Mouse (Mus musculus): Measurements from ENCODE around the gene Fcer1g.

The Fcer1g gene

GRCm38 (mm10) chr1:171234126-171234525, at the start of gene Fcer1g:
Fcer1g (minus strand) TSS chr1:171234365.
- no peak for DNase-seq (ENCODE audit: low spot score in 2 of 2)

DNA sequence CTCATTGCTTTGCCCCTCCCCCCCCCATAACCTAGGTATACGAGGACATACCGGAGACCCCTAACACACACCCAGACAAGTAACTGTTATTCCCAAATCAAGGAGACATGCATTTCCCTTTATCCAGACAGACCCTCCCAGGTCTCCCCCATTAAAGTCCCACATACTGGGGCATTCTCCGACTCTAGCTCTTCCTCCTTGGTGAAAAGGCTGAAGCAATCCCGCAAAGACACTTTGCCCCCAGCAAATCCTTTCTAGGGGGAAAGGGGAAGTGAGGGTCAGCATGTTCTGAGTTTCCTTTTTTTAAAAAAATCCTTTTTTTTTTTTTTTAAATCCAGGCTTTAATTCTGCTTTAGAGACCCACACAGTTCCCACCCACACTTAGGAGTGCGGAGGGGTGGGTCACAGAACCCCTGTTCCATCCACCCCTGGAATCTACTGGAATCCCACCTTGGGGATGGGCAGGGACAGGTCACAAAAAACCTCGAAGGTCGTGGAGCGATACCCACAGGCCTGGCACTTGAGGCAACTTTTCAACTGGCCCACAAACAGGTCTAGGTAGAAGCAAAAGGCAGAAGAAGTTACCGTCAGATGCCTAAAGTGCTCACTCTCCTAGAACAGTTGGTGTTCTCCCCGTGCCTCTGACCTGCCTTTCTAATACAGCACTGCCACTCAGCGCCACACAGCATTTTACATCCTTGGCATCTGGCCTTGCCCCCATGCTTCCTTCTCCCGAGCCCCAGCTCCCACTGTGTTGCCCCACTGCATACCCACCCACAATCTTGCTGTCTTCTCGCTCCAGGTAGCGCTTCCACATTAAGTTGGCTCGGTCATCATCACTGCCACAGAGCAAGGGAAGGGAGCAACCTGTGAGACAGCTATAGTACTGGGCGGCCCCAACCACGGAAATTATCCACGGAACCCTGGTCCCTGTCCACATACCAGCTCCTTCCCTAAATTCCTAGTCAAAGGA, 49.3 kb upstream of the Fcer1g start:
- DNase-seq (ENCODE audit: low spot score in 2 of 2) = no peak

GRCm38 (mm10) chr1:171282086-171282805, 48.1 kb upstream of the Fcer1g start:
- no peak for DNase-seq (ENCODE audit: low spot score in 2 of 2)

DNA sequence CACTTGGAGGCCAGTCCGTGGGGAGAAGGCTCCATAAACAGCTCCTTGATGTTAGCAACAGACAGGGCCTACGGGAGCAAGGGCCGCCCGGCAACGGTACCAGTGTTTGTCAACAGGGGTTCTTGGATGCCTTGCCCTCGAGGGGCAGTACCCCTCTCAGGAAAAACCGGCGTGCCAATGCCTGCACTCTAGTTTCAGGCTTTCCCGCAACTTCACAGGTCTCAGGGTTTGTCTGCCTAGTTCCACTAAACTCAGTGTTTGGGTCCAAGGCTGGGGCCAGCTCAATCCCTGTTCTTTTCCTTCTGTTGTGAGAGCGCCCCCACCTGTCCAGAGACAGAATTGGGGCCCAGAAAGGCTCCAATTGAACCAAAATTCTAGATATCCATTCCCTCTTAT, 47.4 kb upstream of the Fcer1g start:
- peak; percentile 66 to 81 for DNase-seq (ENCODE audit: low spot score in 2 of 2)

DNA sequence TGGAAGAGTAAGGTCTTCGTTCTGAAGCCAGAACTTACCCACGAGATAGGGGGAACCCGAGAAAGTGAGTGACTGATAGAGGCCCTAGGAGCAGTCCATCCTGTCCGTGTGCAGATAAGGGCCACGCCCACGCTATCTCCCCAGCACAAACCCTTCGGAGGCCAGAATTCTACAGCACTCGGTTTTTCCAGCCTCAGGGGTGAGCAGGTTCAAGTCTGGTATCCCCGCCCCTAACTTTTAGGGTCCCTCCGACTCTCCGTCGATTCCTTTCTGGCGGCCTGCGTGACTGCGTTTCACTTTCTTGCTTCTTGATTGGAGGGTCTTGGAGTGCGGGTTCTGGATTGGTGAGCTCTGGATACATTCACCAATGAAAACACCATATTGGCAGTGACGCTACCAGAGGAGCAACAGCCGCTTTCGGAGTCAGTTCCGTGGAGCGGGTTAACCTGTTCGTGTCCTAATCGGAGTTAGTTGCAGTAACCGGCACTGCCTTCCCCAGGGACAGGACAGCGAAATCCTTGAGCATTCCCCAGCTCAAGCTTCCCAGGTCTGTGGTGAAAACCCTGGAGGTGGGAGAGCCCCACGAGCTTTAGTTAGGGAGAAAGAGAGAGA, 46.9 kb upstream of the Fcer1g start, which contains the start of gene Ppox:
TSS of gene Ppox (minus strand) at position 271 of the 612 bp plus-strand sequence.
- peak; percentile 87 to 90 for DNase-seq (ENCODE audit: low spot score in 2 of 2)

DNA sequence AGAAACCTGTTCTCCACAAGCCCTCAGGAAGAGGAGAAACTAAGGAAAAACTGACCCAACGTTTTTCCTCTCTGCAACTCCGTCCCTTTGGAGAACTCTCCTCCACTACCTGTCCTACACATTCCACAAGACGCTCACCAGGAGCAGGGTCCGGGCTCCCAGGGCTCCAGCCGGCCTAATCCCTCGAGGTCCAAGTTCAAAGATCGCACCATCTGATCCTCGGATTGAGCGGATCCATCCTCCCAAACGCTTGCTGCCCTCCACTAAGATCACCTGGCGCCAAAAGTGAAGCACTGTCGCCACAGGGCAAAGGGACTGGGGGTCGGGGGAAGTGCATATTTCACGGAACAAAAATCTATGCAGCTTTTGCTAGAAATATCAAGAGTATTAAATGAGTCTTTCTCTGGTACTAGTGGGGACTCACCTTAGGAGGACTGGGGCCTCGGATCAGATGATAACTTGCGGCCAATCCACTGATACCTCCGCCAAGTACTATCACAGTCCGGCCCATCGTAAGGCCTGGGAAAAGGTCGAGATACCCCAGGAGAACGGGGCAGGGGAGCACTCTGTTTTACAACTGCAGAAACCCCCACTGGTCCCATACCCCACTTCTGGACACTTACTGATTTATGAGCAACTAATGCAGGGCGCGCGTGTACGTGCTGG, 46.2 kb upstream of the Fcer1g start:
- DNase-seq (ENCODE audit: low spot score in 2 of 2) = no peak

DNA sequence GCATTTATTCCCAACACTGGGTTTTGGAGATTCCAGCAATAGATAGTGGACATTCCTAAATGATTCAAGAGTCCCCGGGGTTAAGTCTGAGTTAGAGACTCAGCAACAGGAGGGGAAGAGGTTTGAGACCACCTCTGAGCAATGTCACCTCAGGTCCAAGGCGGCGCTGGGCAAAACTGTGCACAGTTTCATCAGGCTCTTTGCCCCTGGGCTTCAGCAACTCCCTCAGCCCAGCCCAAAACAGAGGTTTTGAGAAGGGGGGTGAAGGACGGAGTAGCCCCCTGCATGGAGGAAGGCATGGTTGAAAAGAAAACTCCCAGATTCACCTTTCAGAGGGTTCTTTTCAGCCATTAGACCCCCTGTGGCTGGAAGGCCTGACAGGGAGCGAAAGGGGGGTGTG, 45.6 kb upstream of the Fcer1g start:
- no peak for DNase-seq (ENCODE audit: low spot score in 2 of 2)

DNA sequence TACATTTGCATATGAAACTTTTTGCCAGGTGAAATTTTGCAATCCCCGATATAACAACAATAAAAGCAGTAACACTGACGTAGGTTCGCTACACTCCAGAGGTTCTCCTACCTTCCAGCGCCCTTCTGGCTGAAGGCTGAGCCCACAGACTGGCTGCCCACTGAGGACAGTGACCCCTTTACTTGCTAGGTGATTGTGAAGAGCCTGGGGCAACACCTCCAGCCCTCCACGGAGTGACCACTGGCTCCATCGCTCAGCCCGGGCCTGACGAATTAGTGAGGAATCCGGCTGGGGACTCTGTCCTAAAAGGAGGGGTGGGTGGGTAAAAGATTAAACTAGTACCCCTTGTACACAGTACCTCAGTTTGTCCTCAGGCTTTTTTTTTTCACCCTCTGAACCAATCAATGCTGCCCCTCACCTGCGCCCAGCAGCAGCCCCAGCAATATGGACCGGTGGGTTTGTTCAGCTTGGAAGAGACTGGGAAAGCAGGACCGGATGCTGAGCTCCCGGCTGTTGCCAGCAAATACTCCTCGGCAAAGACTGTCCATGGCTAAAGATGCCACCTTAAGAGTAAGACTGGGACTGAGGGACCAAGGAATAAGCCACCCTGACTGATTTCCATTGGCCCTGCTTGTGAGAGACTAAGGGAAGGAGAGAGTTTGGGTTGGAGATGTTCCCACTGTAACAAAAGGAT, 45.0 kb upstream of the Fcer1g start:
- no peak for DNase-seq (ENCODE audit: low spot score in 2 of 2)

DNA sequence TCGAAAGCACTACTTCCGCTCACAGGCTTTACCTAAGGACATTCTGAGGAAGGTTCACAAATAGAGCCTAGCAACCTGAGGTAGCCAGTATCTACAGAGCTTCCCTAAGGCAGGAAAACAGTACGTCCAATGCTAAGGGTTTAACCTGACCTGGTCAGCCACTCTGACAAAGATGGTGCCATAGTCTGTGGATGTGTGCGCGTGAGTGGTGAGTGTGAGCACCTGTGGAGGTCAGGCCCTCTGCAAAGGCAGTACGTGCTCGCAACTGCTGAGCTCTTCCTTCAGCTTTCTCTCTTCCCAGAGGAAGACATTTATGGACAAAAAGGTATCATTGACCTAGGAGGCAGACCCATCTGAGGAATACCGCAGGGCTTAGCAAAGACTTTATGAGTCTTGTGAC, 44.3 kb upstream of the Fcer1g start:
- DNase-seq (ENCODE audit: low spot score in 2 of 2) = no peak

DNA sequence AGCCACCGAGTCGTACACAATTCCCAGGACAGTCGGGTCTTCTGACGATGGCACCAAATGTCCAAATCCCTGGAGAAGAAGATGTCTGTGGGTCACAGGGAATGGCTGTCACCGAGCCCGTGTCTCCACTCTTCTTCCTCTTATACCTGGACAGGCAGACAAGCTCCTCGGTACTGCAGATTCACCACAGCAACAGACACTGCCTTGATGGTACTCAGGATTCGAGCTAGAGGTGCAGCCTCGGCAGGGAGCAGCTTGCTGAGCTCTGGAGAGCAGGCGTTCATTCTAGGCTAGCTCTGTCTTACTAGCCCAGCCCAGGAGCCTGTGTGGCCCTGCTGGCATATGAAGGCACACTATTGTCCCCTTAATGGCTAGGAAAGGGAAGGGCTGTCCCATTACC, 43.6 kb upstream of the Fcer1g start:
- DNase-seq (ENCODE audit: low spot score in 2 of 2) = no peak

DNA sequence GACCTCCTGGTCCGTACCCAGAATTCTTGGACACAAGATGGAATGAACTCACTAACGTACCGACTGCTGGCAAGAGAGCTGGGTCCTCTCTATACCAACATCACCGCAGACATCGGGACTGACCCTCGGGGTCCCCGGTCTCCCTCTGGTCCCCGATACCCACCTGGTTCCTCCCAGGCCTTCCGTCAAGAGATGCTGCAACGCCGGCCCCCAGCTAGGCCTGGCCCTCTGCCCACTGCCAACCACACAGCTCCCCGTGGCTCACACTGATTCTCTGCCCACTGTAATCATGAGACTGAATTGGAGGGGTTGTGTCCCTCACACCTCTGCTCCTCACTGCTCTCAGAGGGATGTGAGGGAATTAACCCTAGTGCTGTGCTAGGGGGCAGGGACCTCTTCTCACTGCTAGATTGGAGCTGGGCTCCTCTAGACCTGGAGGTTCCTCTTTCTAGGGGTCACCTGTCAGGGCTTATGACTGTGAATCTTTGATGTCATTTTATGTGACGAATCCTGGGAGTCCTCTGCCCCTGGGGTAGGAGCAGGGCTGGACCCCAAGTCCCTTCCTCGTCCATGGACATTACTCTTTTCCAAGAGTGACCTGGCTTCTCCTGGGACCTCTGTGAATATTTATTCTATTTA, 42.1 kb upstream of the Fcer1g start:
- DNase-seq (ENCODE audit: low spot score in 2 of 2) = no peak

- no peak for DNase-seq (ENCODE audit: low spot score in 2 of 2)
These were observed 41.1 kb upstream of the Fcer1g start for GRCm38 (mm10) chr1:171275144-171275734.

- DNase-seq (ENCODE audit: low spot score in 2 of 2) = no peak
These were observed 40.0 kb upstream of the Fcer1g start for GRCm38 (mm10) chr1:171274171-171274570.

DNA sequence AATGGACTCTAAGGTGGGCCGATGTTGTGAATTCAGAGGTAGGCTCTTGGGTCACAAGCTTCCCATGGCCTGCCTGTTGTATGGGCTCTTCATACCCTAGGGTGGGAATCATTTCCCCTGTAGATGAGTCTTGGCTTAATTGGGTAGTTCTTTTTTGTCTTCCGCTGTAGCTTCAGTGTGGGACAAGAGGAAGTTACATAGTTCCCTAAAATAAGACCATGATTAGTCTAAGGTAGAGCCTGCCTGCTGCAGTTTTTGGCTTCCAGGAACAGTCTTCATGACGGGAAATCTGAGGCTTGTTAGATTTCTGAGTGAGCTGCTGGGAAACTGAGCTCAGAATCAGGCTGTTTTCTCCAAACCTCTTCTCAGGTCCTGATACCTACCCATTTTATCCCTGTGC, 37.9 kb upstream of the Fcer1g start:
- DNase-seq (ENCODE audit: low spot score in 2 of 2) = no peak

GRCm38 (mm10) chr1:171271622-171272021, 37.5 kb upstream of the Fcer1g start:
- no peak for DNase-seq (ENCODE audit: low spot score in 2 of 2)

DNA sequence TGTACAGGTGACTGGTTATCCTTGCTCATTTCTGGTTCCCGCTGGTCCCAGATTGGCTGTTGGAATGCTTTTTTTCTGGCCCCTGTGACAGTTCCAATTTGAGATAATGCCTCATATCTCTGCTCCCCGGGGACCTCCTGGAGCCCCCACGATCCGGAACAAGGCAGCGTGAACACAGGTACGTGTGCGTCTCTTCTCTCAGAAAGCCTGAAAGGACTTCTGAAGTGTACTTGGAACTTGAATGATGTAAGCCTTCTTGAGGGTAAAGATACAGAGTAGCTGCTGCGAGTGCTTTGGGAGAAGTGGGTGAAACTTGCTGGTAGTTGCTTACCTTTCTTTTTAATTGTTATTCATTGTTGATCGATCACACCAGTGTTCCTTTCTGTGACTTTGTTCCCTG, 37.0 kb upstream of the Fcer1g start:
- no peak for DNase-seq (ENCODE audit: low spot score in 2 of 2)

GRCm38 (mm10) chr1:171270573-171270900, 36.4 kb upstream of the Fcer1g start:
- peak; percentile 35 to 60 for DNase-seq (ENCODE audit: low spot score in 2 of 2)

DNA sequence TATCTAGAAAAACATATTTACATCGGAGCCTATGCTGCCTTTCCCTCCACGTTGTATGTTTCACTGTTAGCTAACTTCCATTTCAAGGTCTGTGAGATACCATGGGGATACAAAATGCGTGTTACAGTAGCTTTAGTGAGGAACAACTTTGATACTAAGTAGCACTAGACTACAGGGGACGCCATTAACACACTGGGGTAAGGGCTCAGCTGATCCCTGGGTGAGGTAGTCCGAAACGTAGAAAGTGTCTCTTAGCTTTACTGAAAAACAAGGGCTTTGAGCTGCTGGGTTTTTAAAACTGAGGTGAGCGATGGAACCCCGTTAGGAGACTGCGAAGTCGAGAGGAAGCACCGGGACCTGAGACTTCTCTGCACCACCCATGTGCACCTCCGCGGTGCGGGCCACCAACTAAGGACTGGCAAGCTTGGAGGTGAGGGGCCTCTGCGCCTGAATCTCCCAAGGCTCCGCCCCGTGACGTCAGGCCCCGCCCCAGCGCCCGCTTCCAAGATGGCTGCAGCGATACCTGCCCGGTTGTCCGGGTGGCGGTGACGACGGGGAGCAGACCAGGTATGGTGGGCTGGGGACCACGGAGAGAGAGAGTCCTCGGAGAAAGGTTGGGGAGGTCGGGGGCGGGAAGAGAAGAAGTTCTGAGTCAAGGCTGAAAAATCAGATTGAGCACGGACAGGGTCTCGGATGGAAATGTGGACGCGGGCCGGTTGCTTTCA, 35.8 kb upstream of the Fcer1g start, which contains the start of gene B4galt3:
TSS of gene B4galt3 (plus strand) at position 481 of the 725 bp plus-strand sequence.
- peak; percentile 96 to 99 for DNase-seq (ENCODE audit: low spot score in 2 of 2)

DNA sequence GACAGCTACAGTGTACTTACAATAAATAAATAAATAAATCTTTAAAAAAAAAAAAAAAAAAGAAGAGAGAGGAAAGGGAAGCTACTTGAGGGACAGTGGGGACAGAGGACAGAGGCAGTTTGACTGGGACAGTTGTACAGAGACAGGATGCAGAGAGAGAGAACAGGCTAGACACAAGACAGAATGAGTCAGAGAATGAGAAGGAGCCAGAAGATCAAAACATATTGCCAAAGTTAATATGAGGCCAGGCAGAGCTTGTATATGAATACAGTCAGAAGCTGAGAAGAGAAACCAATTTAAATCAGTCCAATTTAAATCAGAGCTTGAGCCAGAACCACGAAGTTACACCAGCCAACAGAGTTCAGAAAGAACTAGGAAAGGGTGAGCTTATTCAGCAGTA, 34.2 kb upstream of the Fcer1g start:
- no peak for DNase-seq (ENCODE audit: low spot score in 2 of 2)

All from thymus, postnatal 10 days (tissue).